Mouse (Mus musculus) heart, adult 2 months (tissue): ENCODE results near the gene Agbl5. TPM values are rescaled to one million over a fixed set of nuclear protein-coding genes. Genes with fewer than 3 reads are reported as not detected.

Source experiments
- DNase-seq, 2 experiments: peaks; one replicate each; pipeline ENCODE4 v3.0.0; 2021
- H3K27ac ChIP-seq: fragments of 200-600 bp; 2 replicates; pipeline ENCODE4 v1.8.1; 2022
- H3K27me3 ChIP-seq: fragments of 200-500 bp; 2 replicates; pipeline ENCODE4 v1.6.1; 2012; ENCODE audit warnings: mild to moderate bottlenecking, low read length, inconsistent platforms, mixed read lengths; ENCODE audit not compliant: control insufficient read depth, insufficient read depth
- H3K36me3 ChIP-seq: fragments of 200-500 bp; 2 replicates; pipeline ENCODE4 v1.6.1; 2012; ENCODE audit warnings: low read length, inconsistent platforms; ENCODE audit not compliant: control insufficient read depth, insufficient read depth
- H3K4me1 ChIP-seq: fragments of 200-500 bp; 2 replicates; pipeline ENCODE4 v1.6.1; 2011; ENCODE audit warnings: low read length; ENCODE audit not compliant: control insufficient read depth, insufficient read depth
- H3K4me3 ChIP-seq: fragments of 200-600 bp; 2 replicates; pipeline ENCODE4 v1.8.1; 2022
- H3K79me2 ChIP-seq: fragments of 200-500 bp; replicated peaks from 2 replicates; pipeline ENCODE4 v1.6.1; 2012; ENCODE audit warnings: mild to moderate bottlenecking, inconsistent platforms, low read length, moderate library complexity, mixed read lengths; ENCODE audit not compliant: control insufficient read depth, insufficient read depth
- H3K9ac ChIP-seq: fragments of 200-500 bp; 2 replicates; pipeline ENCODE4 v1.6.1; 2012; ENCODE audit warnings: low read depth, mild to moderate bottlenecking, control low read depth, inconsistent platforms, low read length, mixed read lengths
- CTCF ChIP-seq: fragments of 200-600 bp; IDR thresholded peaks from 2 replicates; pipeline ENCODE4 v1.8.1; 2022; ENCODE audit warnings: antibody characterized with exemption, mild to moderate bottlenecking, moderate library complexity
- EP300 ChIP-seq: fragments of 200-500 bp; IDR thresholded peaks from 2 replicates; pipeline ENCODE4 v1.6.1; 2011; ENCODE audit warnings: low read depth, low read length, control low read depth; ENCODE audit not compliant: insufficient read depth
- POLR2A ChIP-seq: fragments of 200-500 bp; IDR thresholded peaks from 2 replicates; pipeline ENCODE4 v1.6.1; 2011; ENCODE audit warnings: mild to moderate bottlenecking, low read depth, low read length, control low read depth; ENCODE audit not compliant: insufficient read depth
- WGBS: fragments of 180-500 bp; shearing (Covaris S2); methylation state at CpG from one replicate; pipeline ENCODE4 v1.1.7; 2018; 5-methylcytosine and 5-hydroxymethylcytosine counted together
- intact Hi-C: fragments of 180-260 bp; cut with DNase I; formaldehyde crosslinking; loops from one replicate; pipeline ENCODE4 v1.15.1; 2025
- polyA plus RNA-seq: library from polyadenylated mRNA; depleted of rRNA; stranded (reverse); fragments of >200 nt; gene quantifications from 2 replicates; pipeline ENCODE4 v1.2.3, GENCODE M21; 2012
- total RNA-seq, 2 experiments: library from RNA; stranded (reverse); gene quantifications; 2 replicates each; pipeline ENCODE4 v1.2.3; 2021

Agbl5 gene
- total and polyA plus RNA-seq, 3 experiments: 4.3 to 8.7 (median 4.8) TPM

- DNase-seq: peak; percentile 73 to 80
- Histone ChIP-seq H3K36me3 (peaks cover 3% of the 10 kb centered on the region; the same call in 1 of the 2 replicates), H3K27me3 (no peaks in the 10 kb centered on the region), H3K27ac (peak overlapping the region; percentile 96), H3K9ac (peak overlapping the region; percentile 85; the same call in 1 of the 2 replicates), H3K4me1 (peaks cover 17% of the 10 kb centered on the region), H3K79me2 (no peaks in the 10 kb centered on the region), H3K4me3 (no peak overlapping the region; the same call in 1 of the 2 replicates)
- TF ChIP-seq POLR2A (no peak), CTCF (no peak), EP300 (no peak)
- intact Hi-C loops: no loop called here
- WGBS: 26% methylated on average over 13 of the region's 13 CpGs
Observed at GRCm38 (mm10) chr5:30908426-30909299, 20.2 kb downstream of the Agbl5 start.

DNA sequence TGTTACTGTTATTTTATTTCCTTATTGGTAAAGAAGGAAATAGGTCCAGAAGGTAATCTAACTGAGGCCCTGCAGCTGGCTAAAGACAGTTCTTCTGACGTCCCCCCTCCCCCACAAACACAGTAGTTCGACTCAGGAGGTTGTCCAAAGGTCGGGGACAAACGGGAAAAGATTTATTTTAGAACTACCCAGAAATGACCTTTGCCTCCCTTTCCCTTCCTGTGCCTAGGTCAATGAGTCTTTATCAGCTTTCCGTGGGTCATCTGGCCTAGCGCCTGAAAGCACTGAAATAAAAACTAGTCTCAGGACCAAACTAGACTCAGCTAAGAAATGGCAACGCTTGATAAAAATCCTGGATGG is 20.8 kb downstream of the Agbl5 start:
- intact Hi-C loops: no loop called here
- Histone ChIP-seq H3K4me1 (peaks cover 19% of the 10 kb centered on the region), H3K79me2 (no peaks in the 10 kb centered on the region), H3K9ac (no peak overlapping the region), H3K27me3 (no peaks in the 10 kb centered on the region), H3K36me3 (peaks cover 3% of the 10 kb centered on the region; the same call in 1 of the 2 replicates), H3K4me3 (no peak overlapping the region), H3K27ac (peak overlapping the region; percentile 96)
- DNase-seq: peak; percentile 28 to 46
- TF ChIP-seq POLR2A: 0 out of 2 replicates have a peak, but pooled peaks have one; percentile 17
- TF ChIP-seq CTCF: no peak
- TF ChIP-seq EP300: 0 out of 2 replicates have a peak, but pooled peaks have one; percentile 34
- WGBS: 16% methylated on average over 7 of the region's 7 CpGs

DNA sequence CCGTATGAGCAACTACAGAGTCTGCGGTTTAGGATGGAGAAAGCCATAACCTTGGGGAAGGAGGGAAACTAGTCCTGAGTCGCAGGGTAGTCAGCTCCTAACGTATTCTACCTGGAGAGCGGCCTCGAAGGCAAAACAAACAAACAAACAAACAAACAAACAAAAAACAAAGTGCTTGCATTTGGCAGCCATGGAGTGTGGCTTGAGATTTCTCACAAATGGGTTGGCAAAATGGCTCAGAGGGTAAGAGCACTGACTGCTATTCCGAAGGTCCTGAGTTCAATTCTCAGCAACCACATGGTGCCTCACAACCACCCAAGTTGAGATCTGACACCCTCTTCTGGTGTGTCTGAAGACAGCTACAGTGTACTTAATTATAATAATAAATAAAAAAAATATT is 21.4 kb downstream of the Agbl5 start:
- peaks cover 23% of the 10 kb centered on the region for H3K4me1 ChIP-seq
- 79% methylated on average over 7 of the region's 7 CpGs for WGBS
- intact Hi-C loops: no loop called here

GRCm38 (mm10) chr5:30910481-30910880 is 22.0 kb downstream of the Agbl5 start:
- H3K4me1 ChIP-seq: peaks cover 28% of the 10 kb centered on the region
- intact Hi-C loops: no loop called here
- TF ChIP-seq POLR2A (no peak), CTCF (no peak), EP300 (no peak)
- no peak overlapping the region for H3K4me3 ChIP-seq
- H3K27ac ChIP-seq: no peak overlapping the region; the same call in 1 of the 2 replicates
- no peaks in the 10 kb centered on the region for H3K79me2 ChIP-seq
- no peak overlapping the region for H3K9ac ChIP-seq
- no peaks in the 10 kb centered on the region for H3K27me3 ChIP-seq
- DNase-seq: no peak
- peaks cover 3% of the 10 kb centered on the region; the same call in 1 of the 2 replicates for H3K36me3 ChIP-seq

More for the DNA sequence above, 21.4 kb downstream of the Agbl5 start:
- DNase-seq: no peak
- Histone ChIP-seq H3K4me3 (no peak overlapping the region), H3K36me3 (peaks cover 3% of the 10 kb centered on the region; the same call in 1 of the 2 replicates), H3K27me3 (no peaks in the 10 kb centered on the region), H3K79me2 (no peaks in the 10 kb centered on the region), H3K27ac (peak overlapping the region; percentile 96), H3K9ac (no peak overlapping the region)
- TF ChIP-seq CTCF: no peak
- no peak for TF ChIP-seq EP300
- no peak for TF ChIP-seq POLR2A

GRCm38 (mm10) chr5:30912156-30912555 is 23.7 kb downstream of the Agbl5 start:
- peaks cover 33% of the 10 kb centered on the region for H3K4me1 ChIP-seq
- H3K27me3 ChIP-seq: no peaks in the 10 kb centered on the region
- H3K36me3 ChIP-seq: no peaks in the 10 kb centered on the region
- H3K9ac ChIP-seq: no peak overlapping the region
- intact Hi-C loops: no loop called here
- DNase-seq: peak in 1 of 2 experiments; percentile 33
- no peaks in the 10 kb centered on the region for H3K79me2 ChIP-seq
- WGBS: 42% methylated on average over 5 of the region's 5 CpGs
- TF ChIP-seq POLR2A (no peak), CTCF (no peak), EP300 (no peak)
- H3K27ac ChIP-seq: peak overlapping the region; percentile 89
- H3K4me3 ChIP-seq: no peak overlapping the region

DNA sequence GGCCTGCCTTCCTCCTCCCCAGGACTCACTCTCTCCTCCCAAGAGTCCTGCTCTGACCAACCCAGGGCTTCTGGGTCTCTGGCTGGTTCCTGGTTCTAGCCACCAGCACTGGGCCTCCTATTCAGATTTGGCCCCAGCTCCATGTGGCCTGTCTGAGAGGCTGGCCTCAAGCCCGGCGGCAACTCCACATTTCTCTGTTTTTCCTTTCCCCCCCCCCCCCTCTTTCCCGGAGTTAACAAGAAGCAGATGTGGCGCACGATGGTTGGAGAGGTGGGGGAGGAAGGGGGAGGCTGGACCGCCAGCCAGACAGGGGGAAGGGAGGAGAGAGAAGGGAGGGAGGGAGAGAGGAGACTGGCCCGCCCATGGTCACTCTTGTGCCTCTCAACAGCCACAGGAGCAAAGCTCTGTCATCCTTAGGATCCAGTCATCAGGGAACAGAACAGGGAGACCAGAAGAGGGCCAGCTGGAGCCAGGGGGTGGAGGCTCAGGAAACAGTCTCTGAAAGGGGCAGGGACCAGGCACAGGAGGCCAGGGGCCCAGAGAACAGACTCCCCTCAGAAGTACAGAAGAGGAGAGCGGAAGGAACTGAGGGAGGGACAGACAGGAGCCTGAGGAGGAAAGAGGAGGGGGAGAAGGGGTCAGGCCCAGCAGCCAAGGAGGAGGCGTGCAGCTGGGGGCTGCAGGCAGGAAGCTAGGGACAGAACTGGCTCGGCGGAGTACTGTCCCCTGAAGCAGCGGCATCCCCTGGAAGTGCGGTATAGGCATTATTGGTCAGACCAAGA is 24.8 kb downstream of the Agbl5 start, which contains the start of gene Emilin1:
TSS of gene Emilin1 (plus strand) at position 343 of the 782 bp plus-strand sequence.
- Histone ChIP-seq H3K9ac (peak within 1 kb of the TSS; percentile 70), H3K27ac (peak within 1 kb of the TSS; percentile 89), H3K27me3 (no peaks in the 10 kb centered on the region), H3K79me2 (no peaks in the 10 kb centered on the region), H3K36me3 (no peaks in the 10 kb centered on the region), H3K4me3 (peak within 1 kb of the TSS; percentile 54), H3K4me1 (peaks cover 31% of the 10 kb centered on the region)
- intact Hi-C loops: no loop called here
- DNase-seq: peak; percentile 76 to 84
- TF ChIP-seq POLR2A (peak; percentile 70), CTCF (no peak), EP300 (0 out of 2 replicates have a peak, but pooled peaks have one; percentile 6)
- 22% methylated on average over 10 of the region's 13 CpGs for WGBS
